Mouse (Mus musculus) testis, adult 2 months (tissue): Measurements from ENCODE around the gene Cmss1. TPM values are rescaled to one million over a fixed set of nuclear protein-coding genes. Genes with fewer than 3 reads are reported as not detected.

Source experiments
- H3K27ac ChIP-seq: fragments of 200-500 bp; 2 replicates; pipeline ENCODE4 v1.5.1; 2012; ENCODE audit warnings: low read depth, low read length; ENCODE audit not compliant: control insufficient read depth, insufficient read depth
- H3K27me3 ChIP-seq: fragments of 200-500 bp; 2 replicates; pipeline ENCODE4 v1.6.1; 2012; ENCODE audit warnings: mild to moderate bottlenecking, low read length, moderate library complexity; ENCODE audit not compliant: control insufficient read depth, insufficient read depth
- H3K36me3 ChIP-seq: fragments of 200-500 bp; 2 replicates; pipeline ENCODE4 v1.6.1; 2012; ENCODE audit warnings: mild to moderate bottlenecking, low read length; ENCODE audit not compliant: control insufficient read depth, insufficient read depth
- H3K4me1 ChIP-seq: fragments of 200-500 bp; 2 replicates; pipeline ENCODE4 v1.6.1; 2012; ENCODE audit warnings: low read length; ENCODE audit not compliant: control insufficient read depth, insufficient read depth
- H3K4me3 ChIP-seq: fragments of 200-500 bp; 2 replicates; pipeline ENCODE4 v1.5.1; 2012; ENCODE audit warnings: low read depth, mild to moderate bottlenecking, low read length, moderate library complexity, mixed read lengths; ENCODE audit not compliant: control insufficient read depth
- CTCF ChIP-seq: fragments of 200-500 bp; IDR thresholded peaks from 2 replicates; pipeline ENCODE4 v1.5.1; 2012; ENCODE audit warnings: low read depth, mild to moderate bottlenecking, inconsistent platforms, low read length, moderate library complexity; ENCODE audit not compliant: control insufficient read depth, insufficient read depth, insufficient replicate concordance
- POLR2A ChIP-seq: fragments of 200-500 bp; IDR thresholded peaks from 2 replicates; pipeline ENCODE4 v1.6.1; 2012; ENCODE audit warnings: low read depth, mild to moderate bottlenecking, inconsistent platforms, low read length, moderate library complexity; ENCODE audit not compliant: control insufficient read depth
- polyA plus RNA-seq: library from polyadenylated mRNA; depleted of rRNA; stranded (reverse); fragments of >200 nt; gene quantifications from 2 replicates; pipeline ENCODE4 v1.2.3, GENCODE M21; 2012

Cmss1 gene
- polyA plus RNA-seq, 1 experiment, result 45.3 TPM

GRCm38 (mm10) chr16:57319284-57320124, 287.2 kb downstream of the Cmss1 start:
- Histone ChIP-seq H3K36me3 (no peaks in the 10 kb centered on the region), H3K27ac (no peak overlapping the region), H3K27me3 (no peaks in the 10 kb centered on the region), H3K4me1 (no peaks in the 10 kb centered on the region), H3K4me3 (no peak overlapping the region)
- TF ChIP-seq POLR2A, result no peak
- TF ChIP-seq CTCF, result no peak

- Histone ChIP-seq H3K27ac (no peak overlapping the region), H3K4me1 (no peaks in the 10 kb centered on the region), H3K36me3 (no peaks in the 10 kb centered on the region), H3K4me3 (no peak overlapping the region), H3K27me3 (no peaks in the 10 kb centered on the region)
- no peak for TF ChIP-seq CTCF
- no peak for TF ChIP-seq POLR2A
Observed at GRCm38 (mm10) chr16:57318637-57319125, 288.0 kb downstream of the Cmss1 start.

GRCm38 (mm10) chr16:57317882-57318636, 288.6 kb downstream of the Cmss1 start:
- Histone ChIP-seq H3K4me3 (no peak overlapping the region), H3K27me3 (no peaks in the 10 kb centered on the region), H3K27ac (no peak overlapping the region), H3K4me1 (no peaks in the 10 kb centered on the region), H3K36me3 (no peaks in the 10 kb centered on the region)
- TF ChIP-seq POLR2A (no peak), CTCF (no peak)

GRCm38 (mm10) chr16:57317127-57317526, 289.5 kb downstream of the Cmss1 start:
- Histone ChIP-seq H3K27ac (no peak overlapping the region), H3K36me3 (no peaks in the 10 kb centered on the region), H3K27me3 (no peaks in the 10 kb centered on the region), H3K4me1 (no peaks in the 10 kb centered on the region), H3K4me3 (no peak overlapping the region)
- TF ChIP-seq POLR2A (no peak), CTCF (no peak)

GRCm38 (mm10) chr16:57315026-57315425, 291.6 kb downstream of the Cmss1 start:
- Histone ChIP-seq H3K27me3 (no peaks in the 10 kb centered on the region), H3K4me1 (no peaks in the 10 kb centered on the region), H3K27ac (no peak overlapping the region), H3K4me3 (no peak overlapping the region), H3K36me3 (no peaks in the 10 kb centered on the region)
- no peak for TF ChIP-seq POLR2A
- no peak for TF ChIP-seq CTCF

GRCm38 (mm10) chr16:57314236-57314635, 292.4 kb downstream of the Cmss1 start:
- Histone ChIP-seq H3K36me3 (no peaks in the 10 kb centered on the region), H3K27ac (no peak overlapping the region)
- TF ChIP-seq POLR2A (no peak), CTCF (no peak)

GRCm38 (mm10) chr16:57313487-57313886, 293.2 kb downstream of the Cmss1 start:
- Histone ChIP-seq H3K36me3 (no peaks in the 10 kb centered on the region), H3K4me1 (no peaks in the 10 kb centered on the region), H3K27ac (no peak overlapping the region), H3K4me3 (no peak overlapping the region), H3K27me3 (no peaks in the 10 kb centered on the region)
- TF ChIP-seq CTCF (no peak), POLR2A (no peak)

More at GRCm38 (mm10) chr16:57314236-57314635, 292.4 kb downstream of the Cmss1 start:
- no peaks in the 10 kb centered on the region for H3K4me1 ChIP-seq
- no peak overlapping the region for H3K4me3 ChIP-seq
- no peaks in the 10 kb centered on the region for H3K27me3 ChIP-seq
